Mouse (Mus musculus) large intestine, adult 2 months (tissue): ENCODE measurements at regions not wholly inside any gene's neighbourhood (a gene's known extent, or its start where the extent isn't known, plus 50 kb on each side); places are given as distances from the start of the nearest gene placed in this dataset.

ENCODE experiments used
- DNase-seq: peaks from one replicate; pipeline ENCODE4 v3.0.0-alpha.2; 2012; ENCODE audit warnings: low read depth, low spot score
- WGBS: fragments of 180-500 bp; shearing (Covaris S2); methylation state at CpG from one replicate; pipeline ENCODE4 v1.1.7; 2018; 5-methylcytosine and 5-hydroxymethylcytosine counted together

DNA sequence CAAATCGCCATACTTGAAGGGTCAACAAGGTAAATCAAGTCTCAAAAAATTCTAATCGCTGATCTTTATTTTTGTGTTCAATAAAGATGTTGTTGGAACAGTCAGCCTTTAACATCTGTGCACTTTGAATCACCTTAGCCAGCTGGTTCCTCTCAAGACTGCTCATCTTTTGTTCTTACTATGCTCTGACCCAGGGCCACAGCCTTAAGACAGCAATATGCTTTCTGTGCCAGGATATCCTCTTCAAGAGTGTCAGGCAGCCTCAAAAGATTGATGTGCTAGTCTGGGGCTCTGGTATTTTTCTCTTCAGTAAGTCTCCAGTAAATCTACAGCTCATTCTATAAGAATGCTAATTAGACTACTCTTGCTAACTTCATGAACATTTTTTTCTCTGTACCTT, 199.9 kb downstream of the Dph6 start:
- DNase-seq, result no peak
- 72% methylated on average over 2 of the region's 2 CpGs for WGBS

DNA sequence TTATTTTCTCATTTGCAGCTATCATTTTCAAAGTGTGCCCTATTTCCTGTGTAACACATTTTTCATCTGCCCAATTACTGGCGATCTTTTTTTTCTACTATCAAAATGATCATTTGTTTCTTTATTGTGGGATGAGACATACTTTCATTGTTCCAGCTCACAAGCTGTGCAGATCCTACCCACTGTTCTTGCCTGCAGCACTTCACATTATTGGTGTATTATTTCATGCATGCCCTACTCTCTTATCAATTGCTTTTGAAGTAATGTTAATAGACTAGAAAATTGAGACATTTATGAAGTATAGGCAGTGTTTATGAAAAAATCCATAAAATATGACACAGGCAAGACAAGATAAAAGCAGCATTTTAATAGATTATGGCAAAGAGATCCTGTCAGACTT, 204.6 kb downstream of the Dph6 start:
- no peak for DNase-seq
- WGBS, result 85% methylated on average over 1 of the region's 1 CpGs

DNA sequence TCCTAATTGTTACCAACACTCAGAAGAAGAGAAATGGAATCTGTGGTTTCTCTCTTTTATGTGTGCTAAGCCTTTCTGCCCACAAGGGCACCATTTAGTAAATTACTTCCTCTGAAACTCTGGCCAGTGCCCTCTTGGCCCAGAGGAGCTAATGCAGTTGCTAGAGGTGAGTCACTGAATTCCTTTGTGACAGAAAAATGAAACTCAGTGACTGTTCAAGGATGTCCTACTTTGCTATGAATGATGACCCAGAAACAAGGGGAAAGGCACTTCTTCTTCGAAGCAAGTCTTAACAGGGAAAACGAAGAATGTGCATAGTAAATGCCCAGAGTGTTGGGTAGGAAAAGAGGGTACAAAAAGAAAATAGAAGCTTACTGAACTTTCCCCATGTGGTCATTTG, 211.0 kb downstream of the Dph6 start:
- WGBS, result 82% methylated on average over 2 of the region's 2 CpGs
- DNase-seq, result no peak

DNA sequence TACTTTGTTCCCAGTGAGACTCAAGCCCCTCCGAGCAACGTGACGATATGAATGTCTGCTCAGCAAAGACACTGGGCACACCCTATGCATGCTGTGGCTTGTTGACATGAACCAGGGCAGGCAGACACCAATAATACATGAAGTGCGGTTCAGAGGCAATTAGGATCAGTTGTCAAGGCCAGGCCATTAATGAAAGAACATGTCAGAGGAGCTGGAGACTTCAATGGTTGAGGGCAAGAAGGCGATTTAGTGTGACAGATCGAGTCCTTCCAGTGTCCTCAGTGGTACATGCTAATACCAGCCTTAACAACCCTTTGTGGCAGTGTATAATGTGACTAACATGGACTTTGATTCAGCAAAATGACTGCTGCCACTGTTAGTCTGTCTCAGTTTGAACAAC, 213.8 kb downstream of the Dph6 start:
- 57% methylated on average over 6 of the region's 6 CpGs for WGBS
- DNase-seq, result no peak

DNA sequence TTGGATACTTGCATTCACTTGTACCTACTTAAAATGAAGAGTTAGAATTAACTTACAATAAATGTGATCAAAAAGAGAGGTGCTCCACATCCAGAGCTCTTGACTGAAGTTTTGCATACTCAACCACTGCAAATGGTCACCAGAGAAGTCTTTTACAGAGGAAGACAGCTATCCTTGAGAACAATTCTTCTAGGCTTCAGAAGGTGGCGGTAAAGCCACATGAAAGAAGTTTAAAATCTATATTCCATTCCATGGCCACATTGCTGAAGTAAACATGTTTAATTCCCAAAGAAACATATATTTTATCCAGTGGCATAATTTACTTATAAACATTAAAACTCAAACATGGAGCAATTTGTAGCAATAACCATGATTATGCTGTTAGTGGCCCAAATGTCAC, 215.1 kb downstream of the Dph6 start:
- no peak for DNase-seq
- WGBS, result 55% methylated on average over 1 of the region's 1 CpGs

DNA sequence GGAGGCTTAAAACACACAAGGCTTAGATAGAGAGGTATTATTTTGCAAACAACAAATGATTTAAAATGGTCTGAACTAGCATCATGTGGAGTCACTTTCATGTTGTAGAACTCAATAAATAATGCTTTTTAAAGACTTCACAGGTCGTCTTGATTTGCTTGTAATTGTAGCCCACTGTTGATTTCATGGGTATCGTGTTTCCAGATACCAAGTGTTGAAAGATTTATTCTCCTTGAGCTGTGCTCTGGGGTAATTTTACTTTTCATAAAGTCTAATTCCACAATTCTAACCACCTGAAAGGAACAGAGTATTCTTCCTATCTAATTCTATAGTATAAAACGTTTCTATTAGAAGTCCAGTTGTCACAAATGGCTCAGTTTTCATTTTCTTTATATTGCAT, 216.7 kb downstream of the Dph6 start:
- WGBS, result 44% methylated on average over 3 of the region's 3 CpGs
- no peak for DNase-seq

DNA sequence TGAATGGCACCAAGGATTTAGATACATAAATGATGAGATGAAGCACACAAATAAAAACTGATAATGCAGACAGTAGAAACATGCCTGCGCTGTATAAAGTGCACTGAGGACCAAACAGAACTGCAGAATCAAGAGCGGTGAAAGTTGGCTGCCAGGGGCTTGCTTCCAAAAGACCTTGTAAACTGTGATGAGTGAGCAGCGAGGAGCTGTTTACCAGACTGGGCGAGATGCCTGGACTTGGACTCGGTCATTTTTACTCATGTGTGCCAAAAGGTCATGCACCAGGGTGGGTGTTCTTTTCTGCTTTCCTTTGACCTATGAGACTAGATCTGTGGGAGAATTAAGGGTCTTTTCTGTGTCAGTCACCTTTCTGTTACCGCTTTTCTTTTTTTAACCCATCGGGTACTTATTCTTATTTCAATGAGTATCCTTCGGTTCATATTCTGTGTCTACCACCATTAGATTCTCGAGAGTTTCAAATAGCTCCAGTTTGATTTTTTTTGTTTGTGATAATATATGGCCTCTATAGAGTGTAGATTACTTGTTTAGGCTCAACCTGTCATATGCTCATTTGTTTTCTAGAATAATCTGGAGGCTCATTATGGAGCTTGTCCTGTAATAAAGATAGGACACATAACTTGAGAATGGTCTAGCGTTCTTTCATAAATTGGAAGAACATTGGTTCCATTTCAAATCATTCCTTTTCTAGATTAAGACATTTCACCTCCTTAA, 226.3 kb upstream of the Zfp770 start:
- WGBS, result 66% methylated on average over 10 of the region's 10 CpGs
- DNase-seq, result no peak

DNA sequence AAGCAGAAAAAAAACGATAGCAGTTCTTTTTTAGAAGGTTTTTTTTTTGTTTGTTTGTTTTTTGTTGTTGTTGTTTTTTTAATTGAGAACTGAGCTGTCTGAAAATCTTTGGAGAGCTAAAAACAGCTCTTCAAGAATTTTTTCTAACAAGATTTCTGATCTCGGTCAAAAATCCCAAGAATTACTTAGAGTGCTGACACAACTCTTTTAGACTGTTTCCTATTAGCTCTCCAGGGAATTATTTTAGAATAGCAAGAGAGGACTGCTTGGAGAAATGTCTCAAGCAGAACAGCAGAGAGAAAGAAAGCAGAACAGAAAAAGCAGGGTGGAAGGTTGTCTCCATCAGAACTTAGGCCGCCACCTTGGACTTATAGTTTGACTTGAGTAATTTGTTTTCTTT, 218.1 kb upstream of the Zfp770 start:
- 56% methylated on average over 3 of the region's 3 CpGs for WGBS

DNA sequence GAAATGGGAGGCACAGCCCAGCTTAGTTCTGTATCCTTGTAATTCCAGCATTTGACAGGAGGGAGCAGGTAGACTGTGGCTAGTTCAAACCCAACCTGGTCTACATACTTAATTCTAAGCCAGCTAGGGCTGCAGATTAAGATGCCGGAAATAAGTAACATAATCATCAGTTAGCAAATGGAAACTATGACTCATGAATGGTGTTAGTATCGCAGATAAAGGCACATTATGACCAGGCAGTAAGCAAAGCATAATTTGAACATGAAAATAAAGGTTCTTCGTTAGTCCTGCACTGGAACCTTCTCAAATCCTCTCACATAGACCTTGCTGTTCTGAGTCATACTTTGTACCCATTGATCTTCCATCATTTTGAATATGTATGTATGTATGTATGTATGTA, 211.7 kb upstream of the Zfp770 start:
- no peak for DNase-seq
- WGBS, result 69% methylated on average over 3 of the region's 3 CpGs

More for the DNA sequence above, 218.1 kb upstream of the Zfp770 start:
- DNase-seq, result no peak

DNA sequence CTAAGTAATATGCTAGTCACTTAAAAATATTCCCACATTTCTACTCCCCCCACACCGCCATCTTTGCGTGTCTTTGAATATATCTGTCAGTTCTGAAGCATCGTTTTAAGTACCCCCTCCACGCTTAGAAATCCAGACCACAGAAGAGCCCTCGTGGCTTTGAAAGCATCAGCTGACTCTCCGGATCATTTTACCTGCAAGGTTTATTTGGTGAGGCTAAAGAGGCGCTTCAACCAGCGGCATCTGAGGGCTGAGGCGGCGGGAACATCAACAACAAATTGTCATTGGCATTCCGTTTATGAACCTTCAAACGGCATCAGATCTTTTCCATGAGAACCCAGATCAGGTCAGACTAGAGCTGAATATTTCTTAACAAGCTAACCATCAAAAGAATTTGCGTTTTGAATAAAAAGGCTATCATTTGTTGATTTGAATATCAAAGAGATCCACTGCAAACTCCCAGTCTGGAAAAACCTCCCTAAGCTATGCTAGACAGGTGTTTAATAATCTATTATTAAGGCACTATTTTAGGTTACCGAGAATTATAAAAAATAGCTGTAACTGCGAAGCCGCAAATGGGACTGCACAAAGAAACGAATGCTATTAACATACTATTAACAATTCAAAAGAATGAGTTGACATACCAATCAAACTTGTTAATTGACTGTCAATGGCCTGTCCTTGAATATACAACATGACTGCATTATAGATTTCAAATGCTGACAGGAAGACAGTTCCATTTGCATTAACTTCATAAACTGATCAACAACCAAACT, 210.9 kb upstream of the Zfp770 start:
- WGBS, result 59% methylated on average over 17 of the region's 17 CpGs
- no peak for DNase-seq

DNA sequence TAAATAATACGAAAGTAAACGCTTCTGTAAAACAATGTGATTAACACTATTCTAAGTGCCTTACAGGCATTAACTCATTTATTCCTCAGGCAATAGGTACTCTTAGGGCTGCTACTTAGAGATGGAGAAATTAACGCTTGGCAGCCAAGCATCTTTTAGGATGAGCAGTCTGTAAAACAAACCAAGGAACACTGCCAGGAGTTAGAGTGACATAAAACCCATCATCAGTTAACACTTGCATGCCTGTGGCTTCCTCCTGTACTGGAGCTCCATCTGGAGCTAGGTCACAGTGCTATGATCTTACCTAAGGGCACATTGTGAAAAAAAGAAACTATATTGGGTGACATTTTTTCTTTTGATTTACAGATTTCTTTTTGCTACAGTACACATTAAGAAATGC, 209.4 kb upstream of the Zfp770 start:
- DNase-seq, result no peak
- WGBS, result 81% methylated on average over 3 of the region's 3 CpGs

DNA sequence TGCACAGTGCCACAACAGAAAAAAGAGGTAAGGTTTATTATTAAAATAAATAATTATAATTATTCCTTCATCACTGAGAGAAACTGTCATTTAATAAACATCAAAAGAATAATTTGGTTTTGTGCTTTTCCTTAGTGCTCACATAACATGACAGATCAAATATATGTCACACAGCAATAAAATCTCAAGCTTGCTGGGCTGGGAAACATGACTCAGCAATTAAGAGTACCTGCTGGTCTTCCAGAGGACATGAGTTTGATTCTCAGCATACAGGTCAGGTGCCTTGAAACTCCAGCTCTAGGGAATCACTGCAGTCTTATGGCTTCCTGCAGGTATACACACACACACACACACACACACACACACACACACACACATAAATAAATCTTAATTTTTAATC, 208.3 kb upstream of the Zfp770 start:
- no peak for DNase-seq

DNA sequence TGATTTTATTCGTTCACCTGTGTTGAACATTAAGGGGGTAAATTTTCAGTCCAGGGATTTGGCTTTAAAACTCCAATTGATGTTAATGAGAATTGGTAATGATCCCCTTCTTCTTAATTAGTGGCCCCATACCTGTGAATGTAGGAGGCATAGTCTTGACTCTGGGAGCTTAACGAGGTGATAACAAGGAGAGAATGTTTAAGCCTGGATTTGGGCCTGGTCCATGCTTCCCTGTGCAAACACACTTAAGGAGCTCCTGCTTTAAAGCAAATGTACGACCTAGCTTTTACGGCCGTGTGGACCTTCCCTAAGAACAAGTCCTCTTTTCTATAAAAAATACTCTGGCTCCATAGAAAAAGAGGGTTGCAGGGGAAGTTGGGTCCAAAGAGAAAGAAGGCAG, 206.1 kb upstream of the Zfp770 start:
- WGBS, result 22% methylated on average over 5 of the region's 5 CpGs
- no peak for DNase-seq

DNA sequence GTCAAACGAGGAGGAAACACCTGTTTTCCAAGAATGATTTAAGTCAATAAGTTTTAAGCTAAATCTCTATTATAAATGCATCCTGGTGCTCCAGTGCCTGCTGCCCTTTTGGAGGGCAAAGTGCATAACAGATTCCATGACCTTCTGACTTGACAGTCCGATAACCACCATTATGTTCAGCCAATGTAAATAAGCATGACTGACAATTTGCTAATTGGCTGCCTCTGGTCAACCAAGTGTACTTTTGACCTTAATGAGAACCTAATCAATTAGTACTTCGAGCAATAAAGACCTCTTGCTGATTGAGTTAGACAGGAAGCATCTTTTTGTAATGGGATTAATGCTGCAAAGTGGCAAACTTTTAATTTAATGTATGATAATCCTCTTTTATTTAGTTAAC, 183.3 kb upstream of the Zfp770 start:
- DNase-seq, result no peak
- 31% methylated on average over 3 of the region's 3 CpGs for WGBS

DNA sequence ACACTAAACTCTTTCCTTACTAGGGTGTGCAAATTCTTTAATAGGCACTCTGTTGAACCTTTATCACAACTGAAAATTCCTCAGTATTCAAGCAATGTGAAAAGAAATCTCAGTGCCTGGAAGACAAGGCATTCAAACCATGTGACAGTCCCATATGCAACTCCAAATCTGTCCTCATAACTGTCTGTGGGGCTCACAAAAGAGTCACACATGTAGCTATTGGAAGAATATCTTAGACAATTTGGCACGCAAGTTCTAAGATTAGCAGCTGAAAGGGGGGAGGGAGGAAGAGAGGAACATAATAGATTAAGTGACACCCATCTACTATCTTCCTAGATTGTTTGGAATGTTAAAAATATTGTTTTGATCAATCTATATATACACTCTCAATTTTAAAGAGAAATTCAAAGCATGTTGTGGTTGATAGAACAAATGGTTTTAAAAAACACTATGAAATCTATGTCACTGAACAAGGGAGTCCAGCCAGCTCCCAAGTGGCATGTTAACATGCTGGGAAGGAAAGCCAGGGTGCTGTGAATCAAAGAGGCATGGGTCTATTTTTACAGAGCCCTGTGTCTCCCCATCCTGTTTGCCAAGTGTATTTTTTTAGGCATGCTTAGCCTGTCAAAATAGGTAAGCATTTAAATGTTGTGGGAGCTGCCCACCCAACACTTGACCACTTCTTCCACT, 177.7 kb upstream of the Zfp770 start:
- no peak for DNase-seq
- WGBS, result 83% methylated on average over 1 of the region's 1 CpGs

DNA sequence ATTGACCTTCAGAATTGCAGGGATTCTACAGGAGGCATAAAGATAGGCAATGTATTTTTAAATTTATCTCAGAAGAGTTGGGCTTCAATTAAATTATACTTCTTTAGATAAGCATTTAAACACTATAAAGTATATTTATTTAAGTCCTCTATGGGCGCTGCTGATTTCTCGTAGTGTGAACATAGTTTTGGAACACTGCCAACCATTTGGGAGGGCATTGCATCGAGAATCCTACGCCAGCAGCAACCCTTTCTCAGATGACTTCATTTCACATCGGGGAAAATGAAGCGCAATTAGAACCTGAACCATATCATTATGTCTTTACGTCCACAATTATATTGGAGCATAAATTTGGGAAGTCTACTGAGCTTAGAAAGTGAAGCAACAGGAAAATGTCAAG, 172.2 kb upstream of the Zfp770 start:
- DNase-seq, result no peak
- 37% methylated on average over 7 of the region's 7 CpGs for WGBS

DNA sequence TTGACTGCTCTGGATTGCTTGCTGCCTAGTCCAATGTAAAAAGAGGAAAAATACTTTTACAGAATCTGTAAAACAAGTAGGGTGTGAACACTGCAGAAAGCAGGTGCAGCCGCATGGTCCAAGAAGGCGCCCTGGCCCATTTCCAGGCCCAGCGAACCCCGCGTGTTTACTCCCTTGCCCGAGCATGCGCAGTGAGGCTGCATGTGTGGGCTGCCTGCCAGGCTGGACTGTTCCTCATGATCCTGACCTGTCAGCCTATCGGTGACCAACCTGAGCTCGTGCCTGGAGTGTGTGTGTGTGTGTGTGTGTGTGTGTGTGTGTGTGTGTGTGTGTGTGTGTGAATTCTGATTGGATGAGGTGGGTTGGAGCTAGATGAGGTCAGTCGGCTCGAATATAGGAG, 152.6 kb upstream of the Zfp770 start:
- DNase-seq, result peak; percentile 8
- 56% methylated on average over 11 of the region's 11 CpGs for WGBS

DNA sequence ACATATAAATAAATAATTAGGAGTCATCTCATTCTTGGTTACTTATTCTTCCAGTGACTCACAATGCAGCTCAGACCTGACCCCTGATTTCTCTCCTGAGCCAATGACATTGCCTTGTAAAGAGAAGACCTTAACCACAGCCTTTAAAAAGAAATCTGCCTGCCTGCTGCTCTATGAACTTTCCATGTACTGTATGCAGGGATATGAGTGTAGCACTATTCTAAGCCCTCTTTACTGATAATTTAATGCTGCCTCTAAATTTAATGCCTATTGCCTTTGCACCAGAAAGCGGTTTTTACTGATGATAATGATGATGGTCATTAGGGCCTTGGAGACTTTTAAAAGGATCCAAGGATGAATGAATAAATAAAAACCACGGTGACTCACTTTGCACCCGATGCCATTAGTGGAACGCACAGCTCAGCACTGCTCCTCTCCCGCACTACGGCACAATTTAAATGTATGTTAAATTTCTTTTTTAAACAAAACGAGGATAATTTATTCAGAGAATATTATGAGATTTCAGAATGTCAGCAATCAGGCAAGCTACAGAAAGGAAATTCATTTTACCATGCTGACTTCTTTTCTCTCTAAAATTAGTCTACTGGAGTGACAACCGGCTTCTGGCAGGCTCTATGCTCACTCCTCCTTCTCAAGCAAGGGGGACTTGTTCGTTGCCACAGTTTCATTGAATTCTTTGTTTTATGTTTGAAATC, 139.5 kb upstream of the Zfp770 start:
- no peak for DNase-seq
- 78% methylated on average over 9 of the region's 9 CpGs for WGBS

DNA sequence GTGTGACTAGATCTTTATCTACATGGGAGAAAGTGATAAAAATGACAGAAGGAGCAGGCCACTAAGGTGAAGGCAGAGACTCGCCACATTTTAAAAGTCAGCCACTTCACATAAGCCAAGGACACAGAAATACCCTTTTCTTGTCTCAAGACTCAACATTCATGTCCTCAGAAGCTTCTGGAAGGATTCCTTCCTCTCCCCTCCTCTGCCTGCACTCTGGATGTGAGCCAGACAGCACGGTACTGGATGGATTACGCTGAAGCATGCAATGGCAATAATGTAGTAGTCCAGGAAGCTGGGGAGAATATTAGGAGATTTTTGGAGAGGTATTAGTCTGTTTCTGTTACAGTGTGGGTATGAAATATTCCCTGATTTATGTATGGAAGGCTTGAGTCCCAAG, 100.5 kb upstream of the Zfp770 start:
- 36% methylated on average over 3 of the region's 3 CpGs for WGBS
- DNase-seq, result no peak

DNA sequence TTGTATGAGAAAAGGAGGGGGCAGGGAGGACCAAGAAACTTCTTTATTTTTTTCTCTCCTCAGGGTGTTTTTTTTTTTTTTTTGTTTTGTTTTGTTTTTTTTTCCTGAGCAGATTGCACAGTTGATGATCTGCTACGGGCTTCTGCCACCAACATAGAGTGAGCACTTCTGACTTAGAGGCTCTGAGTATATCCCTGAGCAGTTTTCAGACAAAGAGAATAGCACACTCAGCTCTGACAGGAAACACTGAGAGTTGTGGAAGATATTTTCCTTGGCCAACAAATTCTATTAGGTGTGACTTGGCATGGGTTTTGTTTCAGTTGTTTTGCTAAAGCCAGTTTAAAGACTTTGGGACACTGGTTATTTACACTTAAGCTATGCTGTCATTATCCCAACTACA, 93.8 kb upstream of the Zfp770 start:
- 54% methylated on average over 1 of the region's 1 CpGs for WGBS
- DNase-seq, result no peak
